Mouse (Mus musculus) heart, postnatal 4 days (tissue): ENCODE results near the gene Aqp9. TPM values are rescaled to one million over a fixed set of nuclear protein-coding genes. Genes with fewer than 3 reads are reported as not detected.
A peak's percentile ranks its signal among the peaks of the same experiment; 100 is the strongest.

Source experiments
- DNase-seq: peaks from one replicate; pipeline ENCODE4 v3.0.0; 2021
- total RNA-seq, 2 experiments: library from RNA; stranded (reverse); gene quantifications; 2 replicates each; pipeline ENCODE4 v1.2.3; 2021

Aqp9 gene
- under 1 TPM; 0.09 to 0.24 TPM for total RNA-seq

GRCm38 (mm10) chr9:71168511-71168910 lies at the start of gene Aqp9:
Aqp9 (minus strand) TSS chr9:71168682.
- DNase-seq = peak; percentile 22

GRCm38 (mm10) chr9:71217793-71218095 lies 49.3 kb upstream of the Aqp9 start:
- no peak for DNase-seq

- DNase-seq = no peak
These were observed 48.7 kb upstream of the Aqp9 start for GRCm38 (mm10) chr9:71216996-71217792.

- DNase-seq = peak; percentile 46
These were observed 47.8 kb upstream of the Aqp9 start for GRCm38 (mm10) chr9:71216036-71216995.

GRCm38 (mm10) chr9:71215248-71216035 lies 47.0 kb upstream of the Aqp9 start, which contains the start of gene Aldh1a2:
Aldh1a2 (plus strand) TSS chr9:71215789.
- peak; percentile 85 for DNase-seq

- DNase-seq = no peak
These were observed 45.2 kb upstream of the Aqp9 start for GRCm38 (mm10) chr9:71213636-71214035.

- peak; percentile 56 for DNase-seq
These were observed 42.4 kb upstream of the Aqp9 start for GRCm38 (mm10) chr9:71210870-71211269.

- DNase-seq = no peak
These were observed 40.8 kb upstream of the Aqp9 start for GRCm38 (mm10) chr9:71209299-71209698.

GRCm38 (mm10) chr9:71202265-71202664 lies 33.8 kb upstream of the Aqp9 start:
- DNase-seq = no peak

GRCm38 (mm10) chr9:71198826-71199225 lies 30.3 kb upstream of the Aqp9 start:
- no peak for DNase-seq

GRCm38 (mm10) chr9:71188647-71189415 lies 20.3 kb upstream of the Aqp9 start:
- DNase-seq = peak; percentile 79

- DNase-seq = no peak
These were observed 18.9 kb upstream of the Aqp9 start for GRCm38 (mm10) chr9:71187396-71187795.

GRCm38 (mm10) chr9:71185823-71186222 lies 17.3 kb upstream of the Aqp9 start:
- DNase-seq = no peak

GRCm38 (mm10) chr9:71185285-71185684 lies 16.8 kb upstream of the Aqp9 start:
- DNase-seq = no peak

GRCm38 (mm10) chr9:71179964-71180700 lies 11.7 kb upstream of the Aqp9 start:
- peak; percentile 17 for DNase-seq

GRCm38 (mm10) chr9:71179276-71179896 lies 10.9 kb upstream of the Aqp9 start:
- no peak for DNase-seq

GRCm38 (mm10) chr9:71175686-71176085 lies 7.2 kb upstream of the Aqp9 start:
- no peak for DNase-seq

- no peak for DNase-seq
These were observed 6.0 kb upstream of the Aqp9 start for GRCm38 (mm10) chr9:71174316-71174975.

GRCm38 (mm10) chr9:71173533-71173932 lies 5.1 kb upstream of the Aqp9 start:
- DNase-seq = no peak
